Mouse (Mus musculus) lung, postnatal 0 days (tissue): Measurements from ENCODE around the gene Ntrk1. TPM values are rescaled to one million over a fixed set of nuclear protein-coding genes. Genes with fewer than 3 reads are reported as not detected.
A peak's percentile ranks its signal among the peaks of the same experiment; 100 is the strongest.

Experiments used
- ATAC-seq: fragments of 200-750 bp; cut with Nextera tagmentation; 2 replicates; pipeline ENCODE4 v1.8.0; 2017; ENCODE audit warnings: moderate library complexity
- DNase-seq: peaks from one replicate; pipeline ENCODE4 v3.0.0-alpha.2; 2016; ENCODE audit warnings: low spot score
- H3K27ac ChIP-seq: fragments of 300-500 bp; sonication (generic); 2 replicates; pipeline ENCODE4 v1.5.1; 2014; ENCODE audit warnings: antibody characterized with exemption, mild to moderate bottlenecking, low read length, mixed read lengths
- H3K27me3 ChIP-seq: fragments of 300-500 bp; sonication (generic); replicated peaks from 2 replicates; pipeline ENCODE4 v1.6.1; 2014; ENCODE audit warnings: low read length, mixed read lengths; ENCODE audit not compliant: insufficient read depth
- H3K36me3 ChIP-seq: fragments of 300-500 bp; sonication (generic); 2 replicates; pipeline ENCODE4 v1.6.1; 2014; ENCODE audit warnings: low read length, mixed read lengths; ENCODE audit not compliant: insufficient read depth
- H3K4me1 ChIP-seq: fragments of 300-500 bp; sonication (generic); 2 replicates; pipeline ENCODE4 v1.6.1; 2014; ENCODE audit warnings: antibody characterized with exemption, low read depth, low read length, mixed read lengths; ENCODE audit not compliant: insufficient read depth
- H3K4me2 ChIP-seq: fragments of 300-500 bp; sonication (generic); replicated peaks from 2 replicates; pipeline ENCODE4 v1.6.1; 2014; ENCODE audit warnings: low read depth, mild to moderate bottlenecking, low read length, moderate library complexity, mixed read lengths
- H3K4me3 ChIP-seq: fragments of 300-500 bp; sonication (generic); 2 replicates; pipeline ENCODE4 v1.5.1; 2014; ENCODE audit warnings: low read depth, low read length
- H3K9ac ChIP-seq: fragments of 300-500 bp; sonication (generic); replicated peaks from 2 replicates; pipeline ENCODE4 v1.6.1; 2014; ENCODE audit warnings: low read depth, mild to moderate bottlenecking
- H3K9me3 ChIP-seq: fragments of 300-500 bp; sonication (generic); 2 replicates; pipeline ENCODE4 v1.6.1; 2016; ENCODE audit warnings: low read length, mixed read lengths
- CTCF ChIP-seq: IDR thresholded peaks from 2 replicates; pipeline ENCODE4 v1.5.1; 2016; ENCODE audit warnings: antibody characterized with exemption, mild to moderate bottlenecking
- EP300 ChIP-seq: IDR thresholded peaks from 2 replicates; pipeline ENCODE4 v1.6.1; 2016; ENCODE audit warnings: antibody characterized with exemption, mild to moderate bottlenecking, control low read depth
- WGBS: fragments of 180-500 bp; shearing (Covaris S2); extraction: QIAGEN DNeasy Blood & Tissue Kit; methylation state at CpG from one replicate; pipeline ENCODE4 v1.1.7; 2014; 5-methylcytosine and 5-hydroxymethylcytosine counted together
- polyA plus RNA-seq: library from polyadenylated mRNA; unstranded; fragments of >200 nt; fragmentation: Nextera tagmentation; extraction: Ambion mirVana; gene quantifications from 2 replicates; pipeline ENCODE4 v1.2.1, GENCODE M21; 2015

Gene Ntrk1
- polyA plus RNA-seq, 1 experiment from 2014 or later = 4.1 TPM

DNA sequence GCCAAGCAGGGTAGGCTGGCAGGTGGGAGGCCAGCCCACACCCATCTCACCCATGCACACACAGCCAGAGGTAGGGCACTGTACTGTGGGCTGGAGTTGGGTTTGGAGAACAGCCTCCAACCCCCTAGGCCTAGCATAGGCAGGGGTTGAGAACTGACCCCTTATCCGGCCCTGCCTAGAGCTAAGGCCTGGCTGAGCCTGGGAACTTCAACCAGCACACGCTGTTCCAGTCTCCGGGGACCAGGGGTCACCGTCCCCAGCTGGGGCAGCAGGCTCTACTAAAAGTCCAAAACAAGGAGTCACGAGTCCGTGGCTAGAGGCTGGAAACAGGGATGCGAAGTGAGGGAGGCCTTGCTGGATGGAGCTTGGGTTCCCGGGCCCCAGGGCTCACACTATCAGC is 27.2 kb downstream of the Ntrk1 start:
- Histone ChIP-seq H3K9ac (peak overlapping the region; percentile 52; the same call in 1 of the 2 replicates), H3K4me3 (peak overlapping the region; percentile 48), H3K9me3 (no peaks in the 10 kb centered on the region), H3K36me3 (no peaks in the 10 kb centered on the region), H3K4me2 (peak overlapping the region; percentile 66), H3K27me3 (no peaks in the 10 kb centered on the region), H3K27ac (peak overlapping the region; percentile 82), H3K4me1 (peaks cover 7% of the 10 kb centered on the region)
- ATAC-seq (peak; percentile 18; the same call in 1 of the 2 replicates), DNase-seq (no peak)
- TF ChIP-seq EP300 = no peak
- no peak for TF ChIP-seq CTCF
- WGBS = 48% methylated on average over 8 of the region's 8 CpGs

DNA sequence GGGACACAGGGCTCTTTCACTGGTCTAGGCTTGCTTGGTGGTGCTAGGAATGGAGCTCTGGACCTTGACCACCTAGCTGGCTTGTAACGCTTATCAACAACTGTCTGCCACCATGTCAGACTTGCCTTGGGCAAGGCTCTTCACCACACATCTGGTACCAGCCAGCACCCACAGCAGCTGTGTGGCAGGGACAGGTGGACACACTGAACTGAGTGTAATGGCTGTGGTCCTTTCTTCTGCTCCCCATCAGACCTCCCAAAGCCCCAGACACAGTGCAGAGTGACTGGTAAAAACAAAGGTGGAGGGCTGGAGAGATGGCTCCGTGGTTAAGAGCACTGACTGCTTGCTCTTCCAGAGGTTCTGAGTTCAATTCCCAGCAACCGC is 28.7 kb downstream of the Ntrk1 start:
- H3K36me3 ChIP-seq = no peaks in the 10 kb centered on the region
- H3K27me3 ChIP-seq = no peaks in the 10 kb centered on the region
- no peak overlapping the region for H3K9ac ChIP-seq
- DNase-seq (no peak), ATAC-seq (no peak)
- TF ChIP-seq EP300 (no peak), CTCF (no peak)
- H3K4me2 ChIP-seq = 0 out of 2 replicates have a peak overlapping the region, but pooled peaks have one; percentile 14
- H3K4me1 ChIP-seq = peaks cover 7% of the 10 kb centered on the region
- WGBS = 83% methylated on average over 3 of the region's 3 CpGs
- no peak overlapping the region for H3K4me3 ChIP-seq
- peak overlapping the region; percentile 80 for H3K27ac ChIP-seq
- no peaks in the 10 kb centered on the region for H3K9me3 ChIP-seq

DNA sequence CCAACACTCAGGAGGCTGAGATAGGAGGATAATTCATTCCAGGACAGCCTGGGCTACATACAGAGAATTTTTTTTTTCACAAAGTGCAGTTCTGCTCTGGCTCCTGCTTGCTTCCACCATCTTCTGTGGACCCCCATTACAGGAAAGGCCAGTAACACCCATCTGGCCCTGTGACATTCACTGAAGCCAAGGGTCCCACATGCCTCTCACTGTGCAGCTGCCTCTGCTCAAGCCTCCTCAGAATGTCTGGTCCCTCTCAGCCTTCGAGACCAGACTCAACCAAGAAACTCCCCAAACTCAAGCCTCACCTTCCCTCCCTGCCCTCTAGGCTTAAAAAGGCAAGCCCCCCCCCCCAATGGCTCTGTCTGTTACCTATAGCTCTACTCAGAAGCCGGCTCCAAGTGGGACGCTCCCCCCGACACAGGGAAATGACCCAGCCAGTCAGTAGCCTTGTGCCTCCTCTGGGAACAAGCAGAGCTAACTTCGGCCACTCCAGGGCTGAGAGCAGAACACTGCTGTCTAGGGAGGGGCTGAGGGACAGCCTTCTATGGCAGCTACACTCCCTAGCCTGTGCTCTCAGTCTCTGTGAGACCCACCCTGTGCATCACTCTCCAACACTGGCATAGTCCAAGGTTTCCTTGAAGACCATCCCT is 29.2 kb downstream of the Ntrk1 start:
- H3K9me3 ChIP-seq = no peaks in the 10 kb centered on the region
- 66% methylated on average over 5 of the region's 5 CpGs for WGBS
- peak overlapping the region; percentile 54; the same call in 1 of the 2 replicates for H3K4me2 ChIP-seq
- TF ChIP-seq EP300 (no peak), CTCF (no peak)
- peaks cover 7% of the 10 kb centered on the region for H3K4me1 ChIP-seq
- H3K4me3 ChIP-seq = no peak overlapping the region
- DNase-seq (no peak), ATAC-seq (no peak)
- no peaks in the 10 kb centered on the region for H3K36me3 ChIP-seq
- H3K27me3 ChIP-seq = no peaks in the 10 kb centered on the region
- H3K9ac ChIP-seq = no peak overlapping the region
- peak overlapping the region; percentile 80 for H3K27ac ChIP-seq

DNA sequence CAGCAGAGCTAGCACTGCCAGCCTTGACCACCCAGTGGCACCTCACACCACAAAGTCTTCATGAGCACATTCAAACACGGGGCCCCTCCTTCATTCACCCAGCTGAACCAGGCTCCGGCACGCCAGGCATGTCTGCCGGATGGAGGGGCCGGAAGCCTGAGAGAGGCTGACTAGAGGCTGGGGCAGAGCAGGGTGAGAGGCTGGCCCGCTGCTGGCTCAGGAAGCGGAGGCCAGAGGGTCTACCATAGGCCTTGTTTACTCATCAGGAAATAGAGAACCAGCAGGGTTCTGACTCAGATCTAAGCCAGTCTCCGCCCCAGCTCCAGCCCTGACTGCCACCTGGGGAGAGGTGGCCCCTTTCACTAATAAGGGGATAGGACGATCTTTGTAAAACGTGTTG is 29.9 kb downstream of the Ntrk1 start:
- WGBS = 12% methylated on average over 10 of the region's 10 CpGs
- H3K27me3 ChIP-seq = no peaks in the 10 kb centered on the region
- DNase-seq (peak; percentile 74), ATAC-seq (peak; percentile 70)
- peak overlapping the region; percentile 80 for H3K27ac ChIP-seq
- H3K4me3 ChIP-seq = peak overlapping the region; percentile 15; the same call in 1 of the 2 replicates
- TF ChIP-seq CTCF = peak; percentile 28; the same call in 1 of the 2 replicates
- TF ChIP-seq EP300 = peak; percentile 65; the same call in 1 of the 2 replicates
- H3K4me2 ChIP-seq = peak overlapping the region; percentile 54
- no peak overlapping the region for H3K9ac ChIP-seq
- H3K4me1 ChIP-seq = peaks cover 7% of the 10 kb centered on the region
- H3K36me3 ChIP-seq = no peaks in the 10 kb centered on the region
- no peaks in the 10 kb centered on the region for H3K9me3 ChIP-seq

DNA sequence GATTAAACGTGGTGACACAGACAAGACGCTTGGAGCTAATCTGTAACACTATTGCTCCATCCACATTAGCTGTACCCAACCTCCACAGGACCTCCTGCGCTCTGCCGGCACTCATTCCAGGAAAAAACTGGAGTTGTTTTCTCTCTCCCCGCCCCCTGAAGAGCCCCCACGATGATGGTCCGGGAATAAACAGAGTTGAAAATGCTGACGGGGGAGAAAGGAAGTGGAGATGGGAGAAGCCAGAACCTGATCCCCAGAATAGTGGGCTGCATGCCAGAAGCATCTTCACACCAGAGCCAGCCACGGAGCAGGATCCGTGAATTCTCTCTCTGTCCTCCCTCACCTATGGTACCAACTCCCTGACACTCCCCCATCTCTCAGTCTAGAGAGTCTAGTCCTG is 30.5 kb downstream of the Ntrk1 start:
- TF ChIP-seq EP300 (no peak), CTCF (no peak)
- ATAC-seq (peak; percentile 2; the same call in 1 of the 2 replicates), DNase-seq (peak; percentile 65)
- Histone ChIP-seq H3K27ac (peak overlapping the region; percentile 80), H3K27me3 (no peaks in the 10 kb centered on the region), H3K36me3 (no peaks in the 10 kb centered on the region), H3K9me3 (no peaks in the 10 kb centered on the region), H3K9ac (no peak overlapping the region), H3K4me1 (peaks cover 7% of the 10 kb centered on the region), H3K4me2 (peak overlapping the region; percentile 54), H3K4me3 (peak overlapping the region; percentile 23; the same call in 1 of the 2 replicates)
- WGBS = 6% methylated on average over 10 of the region's 10 CpGs

DNA sequence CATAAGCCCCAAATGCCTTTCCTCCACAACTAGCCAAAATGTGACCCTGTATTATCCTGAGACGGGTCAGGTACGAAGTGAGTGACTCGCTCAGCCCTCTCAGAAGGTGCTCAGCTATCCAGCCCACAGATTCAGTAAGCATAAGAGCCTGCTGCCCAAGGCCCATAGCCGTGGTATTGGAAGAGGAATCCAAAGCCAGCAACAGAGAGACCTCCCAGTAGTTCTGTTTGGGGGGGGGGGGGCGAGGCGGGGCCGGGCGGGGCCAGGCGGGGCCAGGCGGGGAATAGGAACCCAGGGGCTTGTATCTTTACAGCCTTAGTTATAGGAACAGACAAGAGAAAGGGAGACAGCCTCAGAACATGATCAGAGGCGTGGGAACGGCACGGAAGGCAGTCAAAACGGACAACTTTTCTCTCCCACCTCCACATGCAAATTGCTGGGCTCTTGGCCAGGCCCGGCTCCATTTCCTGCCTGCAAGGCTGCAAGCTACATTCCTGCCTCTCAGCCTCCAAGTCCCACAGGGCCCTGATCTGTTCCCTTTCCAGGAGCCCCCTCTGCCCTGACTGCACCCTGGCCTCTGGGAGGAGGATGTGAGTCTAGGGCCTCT is 31.2 kb downstream of the Ntrk1 start:
- WGBS = 8% methylated on average over 14 of the region's 15 CpGs
- peaks cover 7% of the 10 kb centered on the region for H3K4me1 ChIP-seq
- H3K4me2 ChIP-seq = peak overlapping the region; percentile 54
- no peaks in the 10 kb centered on the region for H3K36me3 ChIP-seq
- ATAC-seq (peak; percentile 37), DNase-seq (peak; percentile 88)
- no peaks in the 10 kb centered on the region for H3K9me3 ChIP-seq
- H3K27ac ChIP-seq = peak overlapping the region; percentile 80
- peak overlapping the region; percentile 23 for H3K4me3 ChIP-seq
- no peak overlapping the region for H3K9ac ChIP-seq
- no peaks in the 10 kb centered on the region for H3K27me3 ChIP-seq
- no peak for TF ChIP-seq EP300
- no peak; the same call in 1 of the 2 replicates for TF ChIP-seq CTCF
